Mouse (Mus musculus) left cerebral cortex, adult 9 months (tissue): ENCODE measurements around the gene Klhl3.
A peak's percentile ranks its signal among the peaks of the same experiment; 100 is the strongest.
"Not testable (repeated sequence)": the region's sequence is repeated elsewhere in the genome, so short reads cannot be mapped to it uniquely, and the experiment has no call there.

ENCODE experiments used
- DNase-seq, 2 experiments: peaks; one replicate each; pipeline ENCODE4 v3.0.0; 2022; ENCODE audit warnings: low spot score in 2 of 2

Klhl3 gene

DNA sequence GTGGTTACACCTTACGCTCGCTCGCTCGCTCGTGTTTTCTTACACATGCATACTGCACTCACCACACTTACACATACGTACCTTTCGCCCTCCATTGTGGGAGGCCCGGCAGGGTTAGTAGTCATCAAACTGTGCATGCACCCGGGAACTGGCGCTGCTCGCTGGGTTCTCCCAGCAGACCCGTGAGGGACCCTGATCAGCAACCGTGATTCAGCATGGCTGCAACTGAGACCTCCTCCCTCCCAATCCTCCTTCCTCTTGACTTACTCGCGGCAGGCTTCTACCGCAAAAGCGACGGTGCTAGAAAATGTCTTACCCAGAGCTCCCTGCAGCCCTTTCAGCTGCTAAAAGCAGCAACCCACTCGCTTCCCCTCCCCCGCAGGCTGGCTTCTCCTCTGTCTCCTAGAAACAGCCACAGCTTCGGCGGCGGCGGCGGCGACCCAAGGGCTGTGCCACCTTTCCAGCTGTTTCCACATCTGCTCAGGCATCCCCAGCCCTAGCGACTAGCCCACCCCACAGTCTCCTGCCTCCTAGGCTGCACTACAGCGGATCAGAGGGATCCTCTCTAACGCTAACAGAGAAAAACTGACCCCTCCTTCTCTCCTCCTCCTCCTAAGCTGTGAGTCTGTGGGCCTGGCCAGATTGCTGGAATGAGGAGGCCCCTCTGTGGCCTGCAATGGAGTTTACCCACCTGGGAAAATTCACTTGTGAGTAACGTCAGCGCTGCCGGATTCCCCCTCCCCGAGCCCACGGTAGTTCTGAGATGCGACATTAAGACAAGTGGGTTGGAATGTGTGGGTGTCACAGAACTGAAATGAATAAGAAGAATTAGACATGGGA lies at the start of gene Klhl3:
Gene Klhl3 (minus strand): TSS at position 532 of the 840 bp plus-strand sequence.
- peak; percentile 67 to 87 for DNase-seq

DNA sequence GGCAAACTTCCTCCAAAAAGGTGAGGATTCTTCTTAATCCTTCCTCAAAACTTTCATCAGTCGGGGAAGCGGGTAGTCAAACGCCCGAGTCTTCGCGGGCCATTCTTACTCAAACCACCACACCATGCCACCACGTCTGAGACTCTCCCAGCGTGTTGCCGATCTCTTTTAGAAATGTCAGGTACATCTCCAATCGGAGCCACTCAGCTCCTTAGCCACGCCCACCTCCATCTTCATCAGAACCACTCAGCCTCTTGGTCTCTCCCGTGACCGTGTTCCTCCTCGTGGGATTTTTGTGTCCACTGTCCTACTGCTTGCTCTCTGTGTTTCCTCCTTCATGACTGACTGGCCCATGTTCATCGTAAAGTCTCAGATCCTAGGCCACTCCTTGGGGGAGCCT lies 47.4 kb upstream of the Klhl3 start:
- DNase-seq = no peak

DNA sequence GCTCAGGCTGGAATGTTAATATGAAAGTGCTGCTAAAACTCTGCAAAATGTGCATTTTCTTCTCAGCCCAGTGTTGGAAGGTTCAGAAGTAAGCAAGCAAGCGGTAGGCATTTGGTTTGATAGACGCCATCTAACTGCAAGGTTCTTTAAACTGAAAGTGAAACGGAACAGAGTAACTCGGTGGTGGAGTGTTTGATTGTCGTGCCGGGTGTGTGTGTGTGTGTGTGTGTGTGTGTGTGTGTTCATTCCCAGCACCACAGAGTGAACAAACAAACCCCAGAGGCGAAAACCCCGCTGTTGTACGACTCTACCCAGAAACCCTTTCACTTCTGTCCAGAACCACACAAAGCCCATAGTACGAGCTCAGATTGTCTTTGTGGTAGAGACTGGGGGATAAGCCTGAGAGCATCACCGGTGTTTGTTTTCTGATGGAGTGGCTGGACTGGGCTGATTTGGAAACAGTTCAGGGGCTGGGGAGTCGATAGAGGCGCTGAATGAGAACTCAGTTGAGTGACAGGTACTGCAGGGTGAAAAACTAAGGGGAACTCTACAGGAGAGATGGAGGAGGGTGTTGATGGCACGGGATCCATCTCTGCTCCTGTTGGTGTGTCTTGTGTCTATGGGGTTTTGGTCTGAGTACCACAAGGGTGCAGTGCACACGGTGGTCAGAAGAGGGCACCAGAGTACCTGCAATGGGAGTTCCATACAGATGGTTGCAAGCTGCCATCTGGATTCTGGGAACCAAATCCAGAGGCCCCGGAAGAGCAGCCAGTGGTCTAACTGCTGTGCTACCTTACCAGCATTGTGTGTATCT lies 44.9 kb upstream of the Klhl3 start:
- DNase-seq = peak; percentile 77 to 93

DNA sequence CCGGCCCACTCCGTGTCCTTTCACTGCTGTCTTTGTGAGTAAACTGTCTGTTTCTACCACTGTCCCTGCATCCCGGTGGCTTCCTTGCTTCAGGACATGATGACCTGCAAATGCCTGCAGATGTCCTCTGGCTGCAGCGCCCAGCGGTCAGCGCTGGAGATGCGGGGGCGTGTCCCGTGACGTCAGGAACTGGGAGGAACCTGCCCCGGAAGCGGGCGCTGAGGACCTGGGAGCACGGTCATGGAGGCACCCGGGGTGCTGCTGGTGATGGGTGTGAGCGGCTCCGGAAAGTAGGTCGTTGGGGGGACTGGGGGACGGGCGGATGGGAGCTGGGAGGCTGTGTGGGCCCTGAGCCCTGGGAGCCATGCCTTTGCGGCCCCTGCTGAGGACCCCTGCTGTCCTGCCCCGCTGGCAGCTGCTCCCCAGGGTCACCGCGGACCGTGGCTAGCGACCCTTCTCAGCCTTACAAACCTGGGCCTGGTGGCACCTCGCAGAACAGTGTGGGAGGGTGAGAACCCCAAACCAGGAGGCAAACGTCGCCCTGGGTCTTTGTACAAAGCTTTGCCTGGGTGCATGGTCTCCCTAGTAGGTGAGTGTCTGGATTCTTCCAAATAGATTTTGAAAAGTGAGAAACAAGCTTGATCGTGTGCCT lies 44.2 kb upstream of the Klhl3 start, which contains the start of gene Idnk:
Gene Idnk (plus strand): TSS at position 203 of the 652 bp plus-strand sequence.
- peak in 1 of 2 experiments; percentile 73 for DNase-seq

DNA sequence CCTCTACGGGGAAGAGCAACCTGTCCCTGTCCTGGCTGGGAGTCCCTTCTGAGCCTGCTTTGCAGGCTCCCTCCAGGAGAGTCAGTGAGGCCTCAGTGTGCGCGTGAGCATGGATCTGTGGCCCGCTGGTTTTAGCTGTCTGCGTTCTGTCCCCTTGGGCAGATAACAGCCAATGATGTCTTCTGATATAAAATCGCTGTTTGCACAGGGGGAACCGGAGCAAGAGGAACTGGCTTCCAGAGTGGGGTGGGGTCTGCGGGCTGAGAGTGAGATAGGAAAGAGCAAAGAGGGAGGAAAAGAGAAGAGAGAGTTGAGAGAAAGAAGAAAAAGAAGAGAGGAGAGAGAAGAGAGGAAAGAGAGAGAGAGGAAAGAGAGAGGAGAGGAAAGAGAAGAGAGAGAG lies 43.6 kb upstream of the Klhl3 start:
- peak in 1 of 2 experiments; percentile 13 for DNase-seq

DNA sequence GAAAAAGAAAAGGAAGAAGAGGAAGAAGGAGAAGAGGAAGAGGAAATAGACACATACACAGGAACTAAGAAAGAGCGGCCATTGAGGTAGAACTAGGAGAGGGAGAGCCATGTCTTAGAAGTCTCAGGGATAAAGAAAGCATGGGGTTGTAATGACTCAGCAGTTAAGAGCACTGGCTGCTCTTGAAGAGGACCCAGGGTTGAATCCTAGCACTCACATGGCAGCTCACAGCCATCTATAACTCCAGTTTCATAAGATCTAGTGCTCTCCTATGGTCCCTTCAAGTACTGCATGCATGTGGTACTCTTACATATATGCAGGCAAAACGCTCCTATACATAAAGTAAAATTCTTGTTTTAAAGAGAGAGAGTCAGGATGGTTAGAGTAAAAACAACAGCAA lies 42.6 kb upstream of the Klhl3 start:
- DNase-seq = no peak

DNA sequence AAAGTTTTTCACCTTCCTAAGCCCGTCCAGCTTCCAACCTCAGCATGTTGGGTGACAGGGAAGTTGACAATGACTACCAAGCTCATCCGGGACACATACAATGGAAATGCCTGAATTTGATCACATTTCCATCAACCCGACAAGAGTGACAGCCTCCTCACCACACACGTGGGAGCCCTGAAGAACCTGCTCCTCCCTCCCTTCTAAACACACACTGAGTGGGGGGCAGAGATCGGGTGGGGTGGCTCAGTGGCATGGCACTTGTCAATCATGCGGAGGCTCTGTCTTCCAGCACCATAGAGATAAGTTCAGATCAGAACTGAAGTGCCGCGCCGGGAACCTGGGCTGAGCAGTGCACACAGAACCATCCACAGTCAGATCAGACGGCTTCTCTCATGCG lies 37.0 kb upstream of the Klhl3 start:
- no peak for DNase-seq

DNA sequence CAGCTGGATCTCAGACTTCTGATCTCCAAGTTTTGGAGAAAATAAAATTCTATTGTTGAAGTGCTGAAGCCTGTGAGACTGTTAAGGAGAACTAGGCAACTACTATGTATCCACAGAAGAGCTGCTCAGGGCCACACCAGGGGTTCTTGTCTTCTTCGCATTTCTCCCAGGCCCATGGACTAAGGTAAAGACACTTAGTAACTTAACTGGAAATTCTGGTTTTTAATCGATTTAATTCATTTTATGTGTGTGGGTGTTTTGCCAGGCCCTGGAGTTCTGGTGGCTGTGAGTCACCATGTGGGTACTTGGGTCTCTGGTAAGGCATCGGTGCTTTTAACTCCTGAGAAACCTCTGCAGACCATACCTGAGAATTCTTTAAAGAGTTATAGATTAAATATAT lies 36.2 kb upstream of the Klhl3 start:
- DNase-seq = no peak

DNA sequence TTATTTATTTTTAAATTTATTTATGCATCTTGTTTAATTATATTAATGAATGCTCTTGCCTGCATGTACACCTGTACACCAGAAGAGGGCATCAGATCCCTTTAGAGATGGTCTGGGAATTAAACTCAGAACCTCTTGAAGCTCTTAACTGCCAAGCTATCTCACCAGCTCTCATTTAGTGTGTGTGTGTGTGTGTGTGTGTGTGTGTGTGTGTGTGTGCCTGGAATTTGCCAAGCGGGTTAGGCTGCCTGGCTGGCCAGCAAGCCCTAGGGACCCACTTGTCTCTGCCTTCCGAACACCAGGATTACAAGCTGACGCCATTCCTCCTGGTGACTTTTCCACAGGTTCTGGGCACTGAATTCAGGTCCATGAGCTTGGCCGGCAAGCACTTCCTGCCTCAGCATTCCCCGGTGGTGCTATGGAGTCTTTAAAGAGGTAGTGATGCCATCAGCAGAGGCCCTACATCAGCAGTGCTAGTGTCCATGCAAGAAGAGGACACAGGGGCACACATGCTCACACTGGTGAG lies 35.7 kb upstream of the Klhl3 start:
- DNase-seq = no peak

DNA sequence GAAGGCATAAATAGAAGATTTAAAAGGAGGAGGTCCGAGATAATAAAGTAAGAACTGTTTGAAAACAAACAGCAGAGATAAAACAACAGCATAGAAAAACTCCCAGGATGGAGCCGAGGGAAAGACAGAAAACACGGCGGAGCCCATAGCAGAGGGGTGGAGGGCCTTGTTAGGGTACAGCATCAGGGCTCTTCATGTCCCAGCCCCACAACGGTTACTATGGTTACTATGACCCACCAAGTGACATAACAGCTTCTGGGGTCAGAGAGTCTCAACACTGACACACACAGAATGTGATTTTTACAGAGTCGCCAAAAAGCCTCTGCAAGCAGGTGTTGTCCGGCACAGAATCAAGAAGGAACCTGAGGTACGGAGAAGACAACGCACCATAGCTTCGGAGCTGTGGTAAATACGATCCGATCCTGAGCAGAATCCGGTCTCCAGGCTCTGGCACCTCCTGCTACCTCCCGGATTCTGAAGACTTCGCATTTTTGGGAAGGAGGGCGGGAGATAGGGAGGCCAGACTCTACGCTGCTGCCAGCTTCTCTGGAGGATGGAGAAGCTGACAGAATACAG lies 35.0 kb upstream of the Klhl3 start:
- peak in 1 of 2 experiments; percentile 39 for DNase-seq

DNA sequence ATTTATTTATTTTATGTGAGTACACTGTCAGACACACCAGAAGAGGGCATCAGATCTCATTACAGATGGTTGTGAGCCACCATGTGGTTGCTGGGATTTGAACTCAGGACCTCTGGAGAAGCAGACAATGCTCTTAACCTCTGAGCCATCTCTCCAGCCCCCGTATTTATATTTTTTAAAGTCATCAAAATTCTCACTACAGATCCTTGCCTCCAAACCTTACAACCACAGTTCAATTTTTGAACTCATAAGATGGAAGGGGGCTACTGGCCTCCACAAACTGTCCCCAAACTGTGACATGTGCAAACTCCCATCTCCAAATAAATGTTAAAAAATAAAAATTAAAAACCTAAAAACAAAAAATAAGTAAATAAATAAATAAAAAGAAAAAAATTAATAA lies 34.4 kb upstream of the Klhl3 start:
- no peak for DNase-seq

DNA sequence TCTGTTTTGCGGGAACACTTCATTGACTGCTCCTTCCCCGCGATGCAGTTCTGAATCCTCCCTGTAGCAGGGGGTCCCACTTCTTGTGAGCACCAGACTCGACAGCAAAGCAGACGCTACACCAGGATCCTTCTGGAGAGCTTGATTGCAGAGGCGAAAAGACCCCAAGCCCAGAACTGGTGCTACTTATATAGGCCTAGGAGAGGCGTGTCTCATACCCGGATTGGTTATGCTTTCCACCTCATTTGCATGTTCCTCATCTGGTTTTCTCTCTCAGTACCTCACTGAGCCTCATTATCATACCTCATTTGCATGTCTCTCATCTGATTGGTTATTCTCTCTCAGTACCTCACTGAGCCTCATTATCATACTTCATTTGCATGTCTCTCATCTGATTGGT lies 33.2 kb upstream of the Klhl3 start:
- not testable (repeated sequence) for DNase-seq

DNA sequence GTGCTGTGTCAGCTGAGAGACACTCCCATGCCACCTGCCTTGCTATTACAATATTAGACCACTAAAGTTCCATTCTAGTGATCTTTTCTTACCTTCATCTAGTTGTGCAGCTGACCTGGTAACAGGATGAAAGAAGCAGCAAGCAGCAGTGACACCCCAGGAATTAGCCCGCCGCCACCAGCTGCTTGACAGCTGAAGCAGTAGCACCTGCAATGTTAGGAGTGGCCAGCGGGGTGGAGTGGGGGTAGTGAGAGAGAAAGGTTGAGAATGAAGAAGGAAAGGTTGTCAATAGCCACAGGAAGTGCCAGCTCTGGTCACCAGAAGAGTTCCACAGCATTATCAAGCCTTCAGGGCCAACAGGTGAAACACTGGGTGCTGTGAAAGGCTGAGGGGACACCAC lies 18.3 kb upstream of the Klhl3 start:
- DNase-seq = no peak

DNA sequence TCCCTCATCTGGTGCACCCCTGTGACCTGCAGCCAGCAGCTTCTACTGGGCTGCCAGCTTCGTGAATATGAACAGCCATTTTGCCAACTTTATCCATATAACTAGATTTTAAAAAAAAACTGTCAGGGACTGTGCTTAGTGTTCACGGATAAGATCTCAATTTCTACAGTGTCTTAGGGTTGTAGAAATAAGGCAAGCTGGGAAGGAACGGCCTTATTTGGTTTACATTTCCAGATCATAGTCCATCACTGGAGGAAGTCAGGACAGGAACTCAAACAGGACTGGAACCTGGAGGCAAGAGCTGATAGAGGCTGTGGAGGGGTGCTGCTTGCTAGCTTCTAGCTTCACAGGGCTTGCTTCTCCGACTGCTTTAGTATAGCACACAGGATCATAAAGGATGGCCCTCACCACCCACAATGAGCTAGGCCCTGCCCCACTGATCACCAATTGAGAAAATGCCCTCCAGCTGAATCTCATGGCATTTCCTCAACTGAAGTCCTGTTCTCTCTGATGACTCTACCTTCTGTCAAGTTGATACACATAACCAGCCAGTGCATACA lies 16.4 kb upstream of the Klhl3 start:
- DNase-seq = no peak

DNA sequence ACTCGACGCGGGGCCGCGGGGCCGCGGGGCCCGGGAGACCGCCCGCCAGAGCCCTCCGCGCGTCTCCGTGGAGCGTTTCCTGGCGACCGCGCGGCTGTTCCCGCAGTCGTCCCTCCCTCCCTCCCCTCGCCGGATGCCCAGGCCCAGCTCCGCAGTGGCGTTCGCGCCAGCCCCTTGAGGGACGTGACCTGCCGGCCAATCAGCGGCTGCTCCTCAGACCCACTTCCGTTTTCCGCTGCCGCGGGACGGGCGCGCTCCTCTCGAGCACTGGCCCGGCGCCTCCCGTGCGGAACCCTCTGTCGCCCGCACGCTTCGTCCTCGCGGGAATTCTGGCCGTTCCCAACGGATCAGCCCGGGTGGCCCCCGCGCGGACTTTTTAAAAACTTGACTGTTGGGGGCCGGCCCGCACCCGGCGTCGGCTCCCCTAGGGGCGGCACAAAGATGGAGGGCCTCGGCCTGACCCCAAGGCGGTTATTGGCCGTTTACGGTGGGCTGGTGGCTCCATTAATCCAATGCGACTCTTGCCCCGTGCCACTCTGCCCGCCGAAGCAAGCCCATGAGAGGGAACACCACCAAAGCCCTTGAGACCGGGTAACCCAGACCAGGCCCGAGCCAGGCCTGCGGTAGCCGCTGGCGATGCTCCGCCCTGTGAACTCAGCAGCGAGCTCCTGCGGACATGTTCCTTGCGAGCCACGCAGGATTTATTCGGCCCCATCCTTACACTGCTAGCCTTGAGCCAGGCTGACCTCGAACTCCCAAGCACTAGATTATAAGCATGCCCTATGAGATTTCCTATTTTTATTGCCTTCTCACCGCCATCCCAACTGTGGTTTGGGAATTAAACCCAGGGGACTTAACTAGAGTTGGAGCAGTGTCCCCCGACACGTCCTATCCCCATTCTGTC lies 15.6 kb upstream of the Klhl3 start:
- DNase-seq = peak; percentile 89 to 94

DNA sequence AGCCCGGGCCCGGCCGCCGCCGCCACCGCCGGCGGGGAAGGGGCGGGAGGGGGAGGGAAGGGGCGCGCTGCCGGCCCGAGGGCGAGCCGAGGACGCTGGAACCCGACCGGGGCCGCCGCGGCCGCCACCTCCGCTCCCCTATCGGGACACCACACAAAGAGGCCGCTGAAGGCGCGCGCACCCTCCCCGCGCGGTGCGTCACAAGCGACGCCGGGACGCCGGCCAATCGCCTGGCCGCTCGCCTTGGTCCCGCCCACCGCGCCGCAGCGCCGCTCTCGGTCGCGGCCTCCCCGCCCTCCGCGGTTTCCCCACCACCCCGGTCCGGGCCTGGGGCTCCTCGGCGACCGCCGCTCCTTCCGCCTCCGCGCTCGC lies 15.0 kb upstream of the Klhl3 start, which contains the start of gene Hnrnpa0:
Gene Hnrnpa0 (minus strand): TSS at position 161 of the 372 bp plus-strand sequence.
- DNase-seq = peak; percentile 76 to 88

DNA sequence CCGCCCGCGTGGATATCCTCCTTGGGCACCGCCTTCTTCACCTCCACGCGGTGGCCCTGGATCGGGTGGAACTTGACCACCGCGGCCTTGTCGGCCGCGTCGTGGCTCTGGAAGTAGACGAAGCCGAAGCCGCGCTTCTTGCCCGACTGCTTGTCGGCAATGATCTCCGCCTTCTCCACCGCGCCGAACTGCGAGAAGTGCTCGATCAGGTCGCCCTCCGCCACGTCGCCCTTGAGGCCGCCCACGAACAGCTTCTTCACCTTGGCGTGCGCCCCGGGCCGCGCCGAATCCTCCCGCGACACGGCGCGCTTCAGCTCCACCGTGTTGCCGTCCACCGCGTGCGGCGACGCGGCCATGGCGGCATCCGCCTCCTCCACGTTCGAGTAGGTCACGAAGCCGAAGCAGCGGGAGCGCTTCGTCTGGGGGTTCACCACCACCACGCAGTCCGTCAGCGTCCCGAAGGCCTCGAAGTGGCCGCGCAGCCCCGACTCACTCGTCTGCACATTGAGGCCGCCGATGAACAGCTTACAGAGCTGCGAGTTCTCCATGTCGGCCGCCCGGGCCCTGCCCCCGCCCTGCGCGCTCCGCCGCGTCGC lies 14.5 kb upstream of the Klhl3 start:
- DNase-seq = peak in 1 of 2 experiments; percentile 65

DNA sequence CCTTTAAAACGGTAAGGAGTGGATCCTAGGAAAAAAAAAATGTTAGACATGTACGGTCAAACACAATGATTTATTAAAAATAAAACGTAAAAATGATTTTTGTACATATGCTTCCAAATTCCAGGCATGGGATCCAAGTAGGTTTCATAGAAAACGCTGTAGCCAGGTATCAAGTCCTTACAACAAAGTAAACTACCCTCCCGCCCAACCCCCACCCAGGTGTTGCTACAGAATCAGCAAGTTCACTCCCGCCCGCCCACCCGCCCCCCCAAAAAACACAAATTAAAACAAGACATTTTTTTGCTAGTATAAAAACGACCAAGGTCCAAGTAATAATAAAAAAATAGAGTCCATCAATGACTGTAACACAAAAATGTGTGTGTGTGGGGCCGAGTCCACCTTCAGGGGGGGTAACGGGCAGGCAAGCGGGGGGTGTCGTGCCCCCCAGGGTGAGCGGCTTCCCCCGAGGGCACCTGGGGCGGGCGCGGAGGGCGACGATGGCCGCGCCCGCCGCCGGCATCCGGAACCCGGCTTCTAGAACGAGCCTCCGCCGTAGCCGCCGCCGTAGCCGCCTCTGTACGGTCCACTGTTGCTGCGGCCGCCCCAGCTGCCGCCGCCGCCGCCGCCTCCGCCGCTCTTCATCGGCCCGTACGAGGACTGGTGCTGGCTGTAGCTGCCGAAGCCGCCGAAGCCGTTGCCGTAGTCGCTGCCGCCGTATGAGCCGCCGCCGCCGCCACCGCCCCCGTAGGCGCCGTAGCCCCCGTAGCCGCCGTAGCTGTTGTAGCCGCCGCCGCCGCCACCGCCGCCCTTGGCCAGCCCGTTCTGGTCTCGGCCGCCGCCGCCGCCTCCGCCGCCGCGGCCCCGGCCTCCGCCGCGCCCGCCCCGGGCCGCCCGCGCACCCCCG lies 13.7 kb upstream of the Klhl3 start:
- no peak for DNase-seq

DNA sequence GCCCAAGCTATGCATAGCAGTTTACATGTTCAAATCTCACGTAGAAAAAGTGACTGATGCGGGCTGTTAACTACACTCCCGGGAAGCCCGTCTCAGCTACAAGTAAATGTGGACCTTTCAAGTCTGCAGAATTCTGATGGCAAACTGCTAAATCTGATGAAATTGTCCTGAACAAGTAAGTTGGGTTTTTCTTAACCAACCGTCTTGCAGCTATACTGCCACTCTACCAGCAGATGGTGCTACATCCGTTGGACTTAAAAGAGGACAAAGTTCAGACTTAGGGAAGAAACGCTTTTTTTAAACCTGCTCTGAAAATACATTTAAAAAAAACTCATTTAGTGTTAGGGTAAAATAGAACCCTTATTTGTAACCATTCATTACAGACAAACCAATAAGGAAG lies 12.7 kb upstream of the Klhl3 start:
- DNase-seq = no peak
